Mouse (Mus musculus) mesoderm, embryonic 11.5 days (tissue): ENCODE data around the gene Rabep1.

Experiments
- DNase-seq: peaks from one replicate; pipeline ENCODE4 v3.0.0-alpha.2; 2012; ENCODE audit warnings: low read depth, low spot score

The Rabep1 gene

DNA sequence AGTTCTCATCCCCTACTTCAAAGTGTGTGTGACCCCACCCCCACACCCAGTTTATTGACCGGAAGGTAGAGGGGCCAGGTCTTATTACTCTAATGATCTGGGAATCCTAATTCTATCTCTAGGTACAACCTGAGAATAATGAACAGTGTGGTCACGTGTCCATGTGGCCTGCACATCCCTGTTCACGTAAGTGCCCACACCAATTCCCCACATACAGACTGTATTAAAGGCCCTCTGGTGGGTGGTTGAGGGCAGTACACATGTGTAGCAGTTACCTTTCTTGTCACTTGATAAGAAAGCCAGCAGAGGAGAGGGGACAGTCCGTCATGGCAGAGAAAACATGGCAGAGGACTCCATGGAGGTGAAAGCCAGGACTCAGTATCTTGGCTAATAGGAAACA is 129.4 kb downstream of the Rabep1 start:
- DNase-seq, result peak; percentile 17

DNA sequence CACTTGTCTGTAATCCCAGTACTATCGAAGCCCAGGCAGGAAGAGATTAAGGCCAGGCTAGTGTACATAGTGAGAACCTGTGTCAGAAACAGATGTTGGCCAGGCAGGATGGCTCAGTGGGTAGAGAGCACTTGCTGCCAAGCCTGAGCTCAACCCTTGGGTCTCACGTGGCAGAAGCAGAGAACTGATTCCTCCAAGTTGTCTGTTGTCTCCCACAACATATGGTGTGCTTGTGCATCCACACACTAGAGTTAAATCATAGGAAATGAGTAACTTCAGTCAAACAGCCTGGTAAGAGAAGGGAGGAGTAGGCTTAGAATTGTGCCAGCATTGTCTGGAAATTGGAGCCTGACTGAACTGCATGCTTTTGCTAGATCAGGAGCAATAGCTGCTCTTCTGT is 130.6 kb downstream of the Rabep1 start:
- no peak for DNase-seq

DNA sequence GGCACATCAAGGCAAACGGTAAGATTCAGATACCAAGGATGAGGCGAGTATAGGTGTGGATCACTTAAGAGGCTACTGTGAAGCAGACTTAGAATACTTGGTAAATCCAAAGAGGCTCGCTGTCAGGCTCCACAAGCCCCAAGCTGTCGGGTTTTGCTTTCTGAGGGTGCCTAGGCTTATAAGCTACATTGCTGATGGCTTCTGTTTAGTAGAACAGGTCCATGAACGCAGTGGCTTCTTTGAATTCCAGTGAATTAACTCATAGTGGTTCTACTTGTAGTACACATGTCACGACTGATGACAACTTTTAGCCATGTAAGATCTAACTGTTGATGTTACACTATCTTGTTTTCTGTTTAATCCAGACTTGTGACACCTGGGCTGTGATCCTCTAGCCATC is 132.7 kb downstream of the Rabep1 start:
- DNase-seq, result no peak

DNA sequence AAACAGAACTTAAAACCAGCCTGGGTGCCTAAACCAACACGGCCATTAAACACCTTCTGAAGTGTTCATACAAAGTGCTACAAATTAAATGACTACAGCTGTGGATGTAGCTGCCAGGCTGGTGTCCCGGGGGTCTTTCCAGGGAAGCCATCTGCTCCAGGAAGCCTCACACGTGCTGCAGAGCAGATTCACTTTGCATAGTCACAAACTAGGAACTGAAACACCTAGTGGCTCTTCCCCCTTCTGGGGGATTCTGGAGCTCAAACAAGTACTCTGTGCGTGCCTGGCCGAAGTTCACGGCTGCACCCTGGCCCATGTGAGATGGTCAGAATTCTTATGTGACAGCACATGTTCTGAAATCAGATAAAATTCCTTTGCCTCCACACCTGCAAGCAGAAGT is 135.7 kb downstream of the Rabep1 start:
- DNase-seq, result no peak

DNA sequence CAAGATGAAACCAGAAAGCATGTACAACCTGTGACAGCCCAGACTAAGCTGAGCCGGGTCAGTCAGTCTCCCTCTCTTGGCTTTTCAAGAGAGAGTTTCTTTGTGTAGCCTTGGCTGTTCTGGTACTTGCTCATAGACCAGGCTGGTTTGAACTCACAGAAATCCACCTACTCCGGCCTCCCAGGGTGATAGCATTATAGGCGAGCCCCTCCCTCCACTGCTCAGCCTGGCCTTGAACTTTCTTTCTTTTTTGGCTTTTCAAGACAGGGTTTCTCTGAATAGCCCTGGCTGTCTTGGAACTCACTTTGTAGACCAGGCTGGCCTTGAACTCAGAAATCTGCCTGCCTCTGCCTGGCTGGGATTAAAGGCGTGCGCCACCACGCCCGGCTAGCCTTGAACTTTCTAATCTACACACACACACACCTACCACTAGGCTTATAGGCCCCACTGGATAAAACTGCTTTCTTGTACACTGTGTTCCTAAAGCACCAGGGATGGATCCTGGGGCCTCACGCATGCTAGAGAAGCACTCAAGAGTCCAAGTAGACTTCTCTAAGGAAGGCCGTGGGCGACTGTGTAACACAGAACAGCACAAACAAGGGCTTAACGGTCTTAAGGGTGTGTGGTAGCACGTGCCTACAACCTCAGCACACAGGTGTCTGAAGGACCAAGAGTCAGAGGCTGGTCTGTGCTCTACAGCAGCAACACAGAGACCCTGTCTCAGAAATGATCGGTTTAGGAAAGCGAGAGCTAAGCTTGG is 136.4 kb downstream of the Rabep1 start:
- DNase-seq, result no peak

DNA sequence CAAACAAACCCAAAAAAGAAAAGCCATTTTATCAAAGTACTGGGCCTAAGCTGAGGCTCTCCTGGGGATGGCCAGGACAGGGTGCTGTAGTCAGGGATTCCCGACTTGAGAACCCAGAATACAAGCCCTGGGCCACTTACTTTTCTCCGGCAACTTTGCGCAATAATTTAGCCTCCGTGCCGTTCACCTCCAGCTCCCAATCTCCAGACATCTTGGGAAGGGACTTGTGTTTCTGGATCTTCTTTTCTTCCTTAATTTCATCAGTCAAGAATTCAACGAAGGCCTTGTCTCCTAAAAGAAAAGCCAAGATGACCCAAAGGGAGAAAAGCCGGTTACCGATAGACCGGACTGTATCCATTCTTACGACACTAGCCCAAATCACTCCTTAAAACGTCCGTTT is 137.5 kb downstream of the Rabep1 start:
- no peak for DNase-seq

DNA sequence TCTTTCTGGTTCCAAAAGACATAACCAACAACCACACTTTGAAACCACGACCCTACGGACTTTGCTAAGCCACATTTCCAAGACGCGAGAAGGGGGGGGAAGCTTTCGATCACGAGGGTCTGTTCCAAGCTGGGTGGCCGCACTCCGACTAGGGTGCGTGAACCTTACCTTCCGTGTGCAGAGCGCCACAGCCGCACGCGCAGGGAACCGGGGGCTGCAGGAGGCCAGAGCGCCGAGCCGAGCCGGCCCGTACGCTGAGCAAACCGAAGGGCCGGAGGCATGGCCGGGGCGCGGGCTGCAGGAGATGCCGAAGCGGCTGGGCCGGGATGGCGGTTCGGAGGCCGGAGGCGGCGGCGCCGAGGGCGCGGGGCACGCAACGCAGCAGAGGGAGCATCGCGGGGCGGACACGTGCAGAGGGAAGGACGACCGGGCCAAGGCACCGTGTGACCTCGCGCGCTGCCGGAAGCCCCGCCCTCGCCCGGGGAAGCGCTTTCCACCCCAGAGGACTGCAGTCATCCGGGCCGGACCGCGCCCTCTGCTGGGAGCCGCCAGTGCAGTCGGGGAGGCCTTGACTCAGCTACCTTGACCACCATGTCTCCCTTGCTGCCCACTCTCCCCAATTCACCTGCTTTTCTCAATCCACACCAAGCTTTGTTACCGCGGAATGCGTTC is 138.1 kb downstream of the Rabep1 start, which contains the start of gene C1qbp:
Gene C1qbp (minus strand): TSS at position 470 of the 672 bp plus-strand sequence.
- peak; percentile 91 for DNase-seq
